Mouse (Mus musculus) liver (tissue): Measurements from ENCODE around the gene C1qtnf1.
"Not testable (repeated sequence)": the region's sequence is repeated elsewhere in the genome, so short reads cannot be mapped to it uniquely, and the experiment has no call there.

Experiments used
- DNase-seq: peaks from one replicate; pipeline ENCODE4 v3.0.0-alpha.2; 2020; ENCODE audit warnings: mixed read lengths

C1qtnf1 gene

GRCm38 (mm10) chr11:118427986-118428385 is at the start of gene C1qtnf1:
Gene C1qtnf1 (plus strand): TSS chr11:118428203.
- DNase-seq: no peak

- DNase-seq: no peak
Observed at GRCm38 (mm10) chr11:118378656-118379055, 49.3 kb upstream of the C1qtnf1 start.

- peak; percentile 76 for DNase-seq
Observed at GRCm38 (mm10) chr11:118379251-118380009, 48.6 kb upstream of the C1qtnf1 start.

- not testable (repeated sequence) for DNase-seq
Observed at GRCm38 (mm10) chr11:118387816-118388215, 40.2 kb upstream of the C1qtnf1 start.

GRCm38 (mm10) chr11:118393991-118394390 is 34.0 kb upstream of the C1qtnf1 start:
- no peak for DNase-seq

GRCm38 (mm10) chr11:118394538-118394937 is 33.5 kb upstream of the C1qtnf1 start:
- DNase-seq: no peak

GRCm38 (mm10) chr11:118397806-118398530 is 30.0 kb upstream of the C1qtnf1 start:
- no peak for DNase-seq

GRCm38 (mm10) chr11:118399891-118400565 is 28.0 kb upstream of the C1qtnf1 start:
- DNase-seq: peak; percentile 26

GRCm38 (mm10) chr11:118400566-118400936 is 27.5 kb upstream of the C1qtnf1 start:
- DNase-seq: peak; percentile 24

GRCm38 (mm10) chr11:118401195-118401594 is 26.8 kb upstream of the C1qtnf1 start:
- no peak for DNase-seq

- peak; percentile 50 for DNase-seq
Observed at GRCm38 (mm10) chr11:118401760-118402280, 26.2 kb upstream of the C1qtnf1 start, which contains the start of gene Lgals3bp. Gene Lgals3bp (minus strand): TSS chr11:118402092.

GRCm38 (mm10) chr11:118403183-118403582 is 24.8 kb upstream of the C1qtnf1 start:
- no peak for DNase-seq

- DNase-seq: no peak
Observed at GRCm38 (mm10) chr11:118403951-118404899, 23.8 kb upstream of the C1qtnf1 start.

- no peak for DNase-seq
Observed at GRCm38 (mm10) chr11:118405311-118405710, 22.7 kb upstream of the C1qtnf1 start.

- no peak for DNase-seq
Observed at GRCm38 (mm10) chr11:118406521-118406920, 21.5 kb upstream of the C1qtnf1 start.

- no peak for DNase-seq
Observed at GRCm38 (mm10) chr11:118407318-118407910, 20.6 kb upstream of the C1qtnf1 start.

- DNase-seq: no peak
Observed at GRCm38 (mm10) chr11:118408051-118408740, 19.8 kb upstream of the C1qtnf1 start.

- no peak for DNase-seq
Observed at GRCm38 (mm10) chr11:118409106-118410072, 18.6 kb upstream of the C1qtnf1 start.

- DNase-seq: no peak
Observed at GRCm38 (mm10) chr11:118410073-118410444, 17.9 kb upstream of the C1qtnf1 start.

GRCm38 (mm10) chr11:118410479-118410878 is 17.5 kb upstream of the C1qtnf1 start:
- no peak for DNase-seq
